Mouse (Mus musculus) thymus, adult 2 months (tissue): ENCODE measurements around the gene Spata31d1d.

Experiments used
- CTCF ChIP-seq: fragments of 200-500 bp; IDR thresholded peaks from 2 replicates; pipeline ENCODE4 v1.5.1; 2012; ENCODE audit warnings: mild to moderate bottlenecking, control low read depth, low read length, moderate library complexity, borderline replicate concordance; ENCODE audit not compliant: control insufficient read depth, poor library complexity, insufficient read depth; ENCODE audit errors: extremely low read depth
- POLR2A ChIP-seq: fragments of 200-500 bp; IDR thresholded peaks from 2 replicates; pipeline ENCODE4 v1.6.1; 2012; ENCODE audit warnings: mild to moderate bottlenecking, low read length, control low read depth, moderate library complexity; ENCODE audit not compliant: control insufficient read depth, poor library complexity, insufficient read depth; ENCODE audit errors: extremely low read depth

GRCm38 (mm10) chr13:59768531-59768930 lies 37.0 kb upstream of the Spata31d1d start:
- TF ChIP-seq CTCF (no peak), POLR2A (no peak)
